Mouse (Mus musculus): ENCODE results near the gene Pgm2.

- TF ChIP-seq POLR2A (IDR thresholded peaks at IDR 0.05; ENCODE audit: low read depth, low read length) (no peak), CTCF (conservative IDR thresholded peaks at IDR 0.05; ENCODE audit: insufficient read depth, insufficient read length, low read depth, low read length) (no peak)
Observed at GRCm38 (mm10) chr5:64156579-64156978, 63.8 kb downstream of the Pgm2 start.
